8 mouse cellular contexts compared by ENCODE assay signal in the genomic region with DNA sequence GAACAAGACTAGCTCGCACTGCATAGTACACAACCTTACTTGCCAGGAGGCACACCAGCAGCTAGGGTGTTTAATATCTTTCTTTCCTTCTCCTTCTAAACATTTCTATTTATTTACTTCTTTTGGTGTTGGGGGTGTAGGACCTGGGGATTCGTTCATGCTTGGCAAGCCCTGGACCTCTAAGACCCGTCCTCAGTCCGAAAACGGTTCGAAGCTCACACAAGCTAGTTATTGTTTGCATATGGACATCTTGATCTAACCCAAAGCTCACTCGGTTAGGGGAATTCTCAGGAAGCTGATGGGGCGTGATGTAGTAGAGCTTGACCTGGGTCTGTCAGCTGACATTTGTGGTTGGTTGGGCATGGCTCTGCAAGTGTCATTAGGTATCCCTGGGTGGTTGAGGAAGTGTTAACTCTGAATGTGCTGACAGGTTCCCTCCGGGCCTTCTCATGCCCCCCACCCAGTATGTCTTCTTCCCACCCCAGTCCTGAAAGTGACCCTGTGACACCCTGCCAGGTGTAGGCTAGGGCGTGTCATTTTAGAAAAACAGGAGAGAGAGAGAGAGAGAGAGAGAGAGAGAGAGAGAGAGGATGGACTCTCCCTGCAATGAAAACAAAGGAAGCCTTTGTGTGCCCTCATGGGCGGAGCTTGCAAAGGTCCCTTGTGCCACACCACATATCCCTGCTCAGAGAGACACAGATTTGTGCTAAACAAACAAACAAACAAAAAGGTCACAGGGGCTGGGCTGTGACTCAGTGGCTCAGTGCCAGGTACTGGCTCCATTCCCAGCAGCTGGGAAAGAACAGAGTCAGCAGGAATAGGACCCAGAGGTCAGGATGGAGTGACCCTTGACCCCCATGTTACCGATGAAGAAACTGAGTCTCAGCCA. TPM values are rescaled to one million over a fixed set of nuclear protein-coding genes. Genes with fewer than 3 reads are reported as not detected.
DNase-seq lines count a peak whose midpoint lies in the region; ATAC-seq and TF ChIP-seq lines count a peak whose summit lies in the region.

No protein-coding gene starts in this region.

- H3K9me3 ChIP-seq in intestine, embryonic 14.5 days (ENCODE audit: control insufficient read depth, low read length): no peaks in the 10 kb centered on the region
- H3K9me3 ChIP-seq in lung, postnatal 0 days (ENCODE audit: low read length): no peaks in the 10 kb centered on the region
- H3K9me3 ChIP-seq in stomach, embryonic 15.5 days: no peaks in the 10 kb centered on the region

- H3K4me3 ChIP-seq in intestine, embryonic 14.5 days (ENCODE audit: low read depth, low read length): no peak overlapping the region
- no peak overlapping the region for H3K4me3 ChIP-seq in lung, postnatal 0 days (ENCODE audit: low read depth, low read length)
- no peak overlapping the region for H3K4me3 ChIP-seq in stomach, embryonic 15.5 days (replicated peaks)

- no peaks in the 10 kb centered on the region for H3K36me3 ChIP-seq in intestine, embryonic 14.5 days (ENCODE audit: control insufficient read depth, insufficient read depth, low read length)
- H3K36me3 ChIP-seq in lung, postnatal 0 days (ENCODE audit: insufficient read depth, low read length): no peaks in the 10 kb centered on the region
- H3K36me3 ChIP-seq in stomach, embryonic 15.5 days: no peaks in the 10 kb centered on the region

- no peak overlapping the region for H3K27ac ChIP-seq in intestine, embryonic 14.5 days (ENCODE audit: low read depth)
- 0 out of 2 replicates have a peak overlapping the region, but pooled peaks have one; percentile 38 for H3K27ac ChIP-seq in lung, postnatal 0 days (ENCODE audit: low read length)
- peak overlapping the region; percentile 31; the same call in 1 of the 2 replicates for H3K27ac ChIP-seq in stomach, embryonic 15.5 days

- WGBS in intestine, embryonic 14.5 days: 57% methylated on average over 12 of the region's 12 CpGs
- 51% methylated on average over 12 of the region's 12 CpGs for WGBS in lung, postnatal 0 days
- 56% methylated on average over 12 of the region's 12 CpGs for WGBS in stomach, embryonic 15.5 days

- DNase-seq in cerebellum, postnatal 10 days: peak; percentile 34 to 35
- DNase-seq in cerebellum, adult 11 months: no peak
- peak; percentile 56 for DNase-seq in urinary bladder, postnatal 14 days (ENCODE audit: low spot score)
- no peak for DNase-seq in urinary bladder, adult 2 months (ENCODE audit: low spot score)
- DNase-seq in intestine, embryonic 14.5 days (ENCODE audit: low spot score): no peak
- DNase-seq in lung, postnatal 0 days (ENCODE audit: low spot score): no peak
- no peak for DNase-seq in urinary bladder, postnatal 4 days (ENCODE audit: low spot score in 2 of 2)

- TF ChIP-seq CTCF in lung, postnatal 0 days (IDR thresholded peaks at IDR 0.05): no peak

- ATAC-seq in intestine, embryonic 14.5 days (replicated peaks; ENCODE audit: low FRiP score, low TSS enrichment, low read depth): peak; percentile 62
- peak; percentile 8; the same call in 1 of the 2 replicates for ATAC-seq in lung, postnatal 0 days
- peak; percentile 52 for ATAC-seq in stomach, embryonic 15.5 days (ENCODE audit: insufficient read depth, low FRiP score, low read depth)

- no peak overlapping the region for H3K9ac ChIP-seq in intestine, embryonic 14.5 days (ENCODE audit: low read length)
- no peak overlapping the region for H3K9ac ChIP-seq in lung, postnatal 0 days (replicated peaks; ENCODE audit: low read depth)
- no peak overlapping the region for H3K9ac ChIP-seq in stomach, embryonic 15.5 days

- peaks cover 3% of the 10 kb centered on the region; the same call in 1 of the 2 replicates for H3K4me1 ChIP-seq in intestine, embryonic 14.5 days (replicated peaks; ENCODE audit: control insufficient read depth, insufficient read depth, low read length)
- no peaks in the 10 kb centered on the region; the same call in 1 of the 2 replicates for H3K4me1 ChIP-seq in lung, postnatal 0 days (ENCODE audit: insufficient read depth, low read depth, low read length)
- peaks cover 9% of the 10 kb centered on the region; the same call in 1 of the 2 replicates for H3K4me1 ChIP-seq in stomach, embryonic 15.5 days

- no peak overlapping the region for H3K4me2 ChIP-seq in intestine, embryonic 14.5 days (ENCODE audit: low read length)
- no peak overlapping the region for H3K4me2 ChIP-seq in lung, postnatal 0 days (replicated peaks; ENCODE audit: low read depth, low read length)
- no peak overlapping the region for H3K4me2 ChIP-seq in stomach, embryonic 15.5 days

- no peaks in the 10 kb centered on the region for H3K27me3 ChIP-seq in intestine, embryonic 14.5 days (replicated peaks; ENCODE audit: control insufficient read depth, insufficient read depth, low read length)
- H3K27me3 ChIP-seq in lung, postnatal 0 days (replicated peaks; ENCODE audit: insufficient read depth, low read length): no peaks in the 10 kb centered on the region
- no peaks in the 10 kb centered on the region for H3K27me3 ChIP-seq in stomach, embryonic 15.5 days (replicated peaks)

- TF ChIP-seq EP300 in lung, postnatal 0 days (IDR thresholded peaks at IDR 0.05): no peak

RNA-seq across cellular contexts. Expression of a gene that starts 23.3 kb away (rescaled TPM):
- polyA plus RNA-seq in urinary bladder, adult 2 months (2012; rRNA removed): 69.3 and 91.4 TPM in 2 replicates
- polyA plus RNA-seq in intestine, embryonic 14.5 days (2014; fragmentation: Nextera tagmentation; extraction: Ambion mirVana): 5.7 and 8.2 TPM in 2 replicates
- 15.6 and 16.1 TPM in 2 replicates for polyA plus RNA-seq in lung, postnatal 0 days (2015; fragmentation: Nextera tagmentation; extraction: Ambion mirVana)
- 8.0 and 10.0 TPM in 2 replicates for polyA plus RNA-seq in stomach, embryonic 15.5 days (2015; fragmentation: Nextera tagmentation; extraction: Ambion mirVana)

RNA-seq across cellular contexts. Expression of a gene that starts 35.3 kb away (rescaled TPM):
- 29.3 and 31.7 TPM in 2 replicates for polyA plus RNA-seq in urinary bladder, adult 2 months (2012; rRNA removed)
- 0.98 and 1.4 TPM in 2 replicates for polyA plus RNA-seq in intestine, embryonic 14.5 days (2014; fragmentation: Nextera tagmentation; extraction: Ambion mirVana)
- 1.1 and 1.3 TPM in 2 replicates for polyA plus RNA-seq in lung, postnatal 0 days (2015; fragmentation: Nextera tagmentation; extraction: Ambion mirVana)
- 0.81 and 0.99 TPM in 2 replicates for polyA plus RNA-seq in stomach, embryonic 15.5 days (2015; fragmentation: Nextera tagmentation; extraction: Ambion mirVana)

RNA-seq across cellular contexts. Expression of a gene that starts 37.8 kb away (rescaled TPM):
- 14.9 and 22.5 TPM in 2 replicates for polyA plus RNA-seq in urinary bladder, adult 2 months (2012; rRNA removed)
- 41.6 and 45.1 TPM in 2 replicates for polyA plus RNA-seq in intestine, embryonic 14.5 days (2014; fragmentation: Nextera tagmentation; extraction: Ambion mirVana)
- 28.2 and 30.6 TPM in 2 replicates for polyA plus RNA-seq in lung, postnatal 0 days (2015; fragmentation: Nextera tagmentation; extraction: Ambion mirVana)
- polyA plus RNA-seq in stomach, embryonic 15.5 days (2015; fragmentation: Nextera tagmentation; extraction: Ambion mirVana): 39.5 and 43.6 TPM in 2 replicates

RNA-seq across cellular contexts. Expression of a gene that starts 57.0 kb away (rescaled TPM):
- polyA plus RNA-seq in urinary bladder, adult 2 months (2012; rRNA removed): 176 and 195 TPM in 2 replicates
- polyA plus RNA-seq in intestine, embryonic 14.5 days (2014; fragmentation: Nextera tagmentation; extraction: Ambion mirVana): 238 and 245 TPM in 2 replicates
- polyA plus RNA-seq in lung, postnatal 0 days (2015; fragmentation: Nextera tagmentation; extraction: Ambion mirVana): 215 and 225 TPM in 2 replicates
- 199 and 202 TPM in 2 replicates for polyA plus RNA-seq in stomach, embryonic 15.5 days (2015; fragmentation: Nextera tagmentation; extraction: Ambion mirVana)

RNA-seq across cellular contexts. Expression of a gene that starts 58.1 kb away (rescaled TPM):
- polyA plus RNA-seq in urinary bladder, adult 2 months (2012; rRNA removed): 0.15 and 0.23 TPM in 2 replicates
- polyA plus RNA-seq in intestine, embryonic 14.5 days (2014; fragmentation: Nextera tagmentation; extraction: Ambion mirVana): 2.2 and 19.4 TPM in 2 replicates
- polyA plus RNA-seq in lung, postnatal 0 days (2015; fragmentation: Nextera tagmentation; extraction: Ambion mirVana): 5.5 and 6.0 TPM in 2 replicates
- 57.1 and 57.5 TPM in 2 replicates for polyA plus RNA-seq in stomach, embryonic 15.5 days (2015; fragmentation: Nextera tagmentation; extraction: Ambion mirVana)

Comparison
In these comparisons a context has a peak if more than half of its experiments do, and no peak if none do; other contexts are left out.
1. DNase-seq: peak in cerebellum, postnatal 10 days (2 of 2) and urinary bladder, postnatal 14 days (single experiment); none in cerebellum, adult 11 months (single experiment), urinary bladder, adult 2 months (single experiment), intestine, embryonic 14.5 days (single experiment), lung, postnatal 0 days (single experiment) and urinary bladder, postnatal 4 days (0 of 2).
2. ATAC-seq: peak in every context shown above with its lines; median percentile 62 in intestine, embryonic 14.5 days; 52 in stomach, embryonic 15.5 days; 8 in lung, postnatal 0 days.
3. RNA of a gene that starts 35.3 kb away (polyA plus RNA-seq): 29.3 to 31.7 TPM in urinary bladder, adult 2 months; 0.98 to 1.4 TPM in intestine, embryonic 14.5 days, 1.1 to 1.3 TPM in lung, postnatal 0 days and 0.81 to 0.99 TPM in stomach, embryonic 15.5 days; every median in the first group is over 10 times any median in the second.